Mouse (Mus musculus) neural tube, embryonic 11.5 days (tissue): Measurements from ENCODE around the gene Synpo2l. TPM values are rescaled to one million over a fixed set of nuclear protein-coding genes. Genes with fewer than 3 reads are reported as not detected.
"Not testable (repeated sequence)": the region's sequence is repeated elsewhere in the genome, so short reads cannot be mapped to it uniquely, and the experiment has no call there.

Source experiments
- ATAC-seq: fragments of 200-750 bp; cut with Nextera tagmentation; 2 replicates; pipeline ENCODE4 v1.8.0; 2017; ENCODE audit warnings: moderate number of reproducible peaks, mild to moderate bottlenecking, moderate TSS enrichment, moderate library complexity; ENCODE audit not compliant: insufficient read depth, low FRiP score, low TSS enrichment
- DNase-seq: peaks from one replicate; pipeline ENCODE4 v3.0.0-alpha.2; 2015; ENCODE audit warnings: low spot score
- H3K27ac ChIP-seq: fragments of 300-500 bp; sonication (generic); 2 replicates; pipeline ENCODE4 v1.5.1; 2014; ENCODE audit warnings: low read depth, mild to moderate bottlenecking, low read length
- H3K27me3 ChIP-seq: fragments of 300-500 bp; sonication (generic); 2 replicates; pipeline ENCODE4 v1.6.1; 2014; ENCODE audit warnings: mild to moderate bottlenecking, low read length, mixed read lengths; ENCODE audit not compliant: control insufficient read depth, insufficient read depth
- H3K36me3 ChIP-seq: fragments of 300-500 bp; sonication (generic); 2 replicates; pipeline ENCODE4 v1.6.1; 2014; ENCODE audit warnings: mild to moderate bottlenecking, low read length, moderate library complexity, mixed read lengths; ENCODE audit not compliant: control insufficient read depth, insufficient read depth
- H3K4me1 ChIP-seq: fragments of 300-500 bp; sonication (generic); 2 replicates; pipeline ENCODE4 v1.6.1; 2014; ENCODE audit warnings: low read length, mixed read lengths; ENCODE audit not compliant: control insufficient read depth, insufficient read depth
- H3K4me2 ChIP-seq: fragments of 300-500 bp; sonication (generic); 2 replicates; pipeline ENCODE4 v1.6.1; 2014; ENCODE audit warnings: low read depth, mild to moderate bottlenecking, moderate library complexity
- H3K4me3 ChIP-seq: fragments of 300-500 bp; sonication (generic); 2 replicates; pipeline ENCODE4 v1.5.1; 2014; ENCODE audit warnings: low read depth, low read length
- H3K9ac ChIP-seq: fragments of 300-500 bp; sonication (generic); 2 replicates; pipeline ENCODE4 v1.6.1; 2014; ENCODE audit warnings: mild to moderate bottlenecking, low read length
- H3K9me3 ChIP-seq: fragments of 300-500 bp; sonication (generic); 2 replicates; pipeline ENCODE4 v1.6.1; 2016; ENCODE audit warnings: low read length; ENCODE audit not compliant: control insufficient read depth
- WGBS: fragments of 180-500 bp; shearing (Covaris S2); extraction: QIAGEN DNeasy Blood & Tissue Kit; methylation state at CpG from one replicate; pipeline ENCODE4 v1.1.7; 2014; 5-methylcytosine and 5-hydroxymethylcytosine counted together
- polyA plus RNA-seq: library from polyadenylated mRNA; unstranded; fragments of >200 nt; fragmentation: Nextera tagmentation; extraction: Ambion mirVana; gene quantifications from 2 replicates; pipeline ENCODE4 v1.2.1, GENCODE M21; 2014

Synpo2l gene
- polyA plus RNA-seq, 1 experiment from 2014 or later = 6.2 TPM

GRCm38 (mm10) chr14:20640644-20641437, 27.3 kb downstream of the Synpo2l start, which contains the start of gene Usp54:
Gene Usp54 (minus strand): TSS chr14:20641063.
- H3K36me3 ChIP-seq = no peaks in the 10 kb centered on the region
- DNase-seq (peak; percentile 97), ATAC-seq (peak; percentile 95)
- no peaks in the 10 kb centered on the region for H3K9me3 ChIP-seq
- H3K4me2 ChIP-seq = peak within 1 kb of the TSS; percentile 77
- peak within 1 kb of the TSS; percentile 95 for H3K9ac ChIP-seq
- peak within 1 kb of the TSS; percentile 88 for H3K27ac ChIP-seq
- H3K4me1 ChIP-seq = peaks cover 5% of the 10 kb centered on the region
- H3K27me3 ChIP-seq = no peaks in the 10 kb centered on the region
- under 1% methylated on average over 73 of the region's 73 CpGs for WGBS
- peak within 1 kb of the TSS; percentile 91 for H3K4me3 ChIP-seq

GRCm38 (mm10) chr14:20639918-20640619, 28.1 kb downstream of the Synpo2l start:
- peak; percentile 21 for DNase-seq
- peaks cover 5% of the 10 kb centered on the region for H3K4me1 ChIP-seq
- H3K4me2 ChIP-seq = peak overlapping the region; percentile 77
- no peaks in the 10 kb centered on the region for H3K36me3 ChIP-seq
- H3K9ac ChIP-seq = peak overlapping the region; percentile 95
- peak overlapping the region; percentile 88; the same call in 1 of the 2 replicates for H3K27ac ChIP-seq
- peak; percentile 60 for ATAC-seq
- no peaks in the 10 kb centered on the region for H3K27me3 ChIP-seq
- 2% methylated on average over 16 of the region's 16 CpGs for WGBS
- H3K9me3 ChIP-seq = no peaks in the 10 kb centered on the region
- H3K4me3 ChIP-seq = peak overlapping the region; percentile 91

GRCm38 (mm10) chr14:20638702-20639101, 29.5 kb downstream of the Synpo2l start:
- H3K4me2 ChIP-seq = no peak overlapping the region
- H3K27me3 ChIP-seq = no peaks in the 10 kb centered on the region

GRCm38 (mm10) chr14:20637818-20638574, 30.2 kb downstream of the Synpo2l start:
- Histone ChIP-seq H3K4me2 (no peak overlapping the region), H3K9ac (no peak overlapping the region), H3K4me1 (peaks cover 5% of the 10 kb centered on the region), H3K9me3 (no peaks in the 10 kb centered on the region), H3K36me3 (no peaks in the 10 kb centered on the region), H3K4me3 (no peak overlapping the region), H3K27me3 (no peaks in the 10 kb centered on the region), H3K27ac (no peak overlapping the region)
- 89% methylated on average over 2 of the region's 2 CpGs for WGBS
- DNase-seq = no peak
- no peak for ATAC-seq

More at GRCm38 (mm10) chr14:20638702-20639101, 29.5 kb downstream of the Synpo2l start:
- 94% methylated on average over 6 of the region's 6 CpGs for WGBS
- Histone ChIP-seq H3K36me3 (no peaks in the 10 kb centered on the region), H3K9me3 (no peaks in the 10 kb centered on the region), H3K4me1 (peaks cover 5% of the 10 kb centered on the region), H3K4me3 (no peak overlapping the region), H3K9ac (no peak overlapping the region), H3K27ac (no peak overlapping the region)
- DNase-seq (no peak), ATAC-seq (no peak)

- DNase-seq, H3K9me3 ChIP-seq, H3K36me3 ChIP-seq, H3K4me3 ChIP-seq, ATAC-seq, H3K4me2 ChIP-seq, H3K27me3 ChIP-seq, H3K27ac ChIP-seq, H3K9ac ChIP-seq, H3K4me1 ChIP-seq: not testable (repeated sequence)
- WGBS = 91% methylated on average over 3 of the region's 3 CpGs
Measured at GRCm38 (mm10) chr14:20636968-20637367, 31.2 kb downstream of the Synpo2l start.

- whole genome bisulfite sequencing = 95% methylated on average over 2 of the region's 2 CpGs
- no peak overlapping the region for H3K27ac ChIP-seq
- no peak overlapping the region for H3K4me3 ChIP-seq
- no peak for ATAC-seq
- H3K4me1 ChIP-seq = peaks cover 5% of the 10 kb centered on the region
- no peaks in the 10 kb centered on the region for H3K27me3 ChIP-seq
- no peaks in the 10 kb centered on the region for H3K36me3 ChIP-seq
- H3K9me3 ChIP-seq = no peaks in the 10 kb centered on the region
- no peak for DNase-seq
- no peak overlapping the region for H3K9ac ChIP-seq
- H3K4me2 ChIP-seq = no peak overlapping the region
Measured at GRCm38 (mm10) chr14:20635546-20635945, 32.6 kb downstream of the Synpo2l start.

- WGBS = 73% methylated on average over 4 of the region's 4 CpGs
- no peaks in the 10 kb centered on the region for H3K9me3 ChIP-seq
- no peak overlapping the region for H3K9ac ChIP-seq
- ATAC-seq = no peak
- H3K4me1 ChIP-seq = no peaks in the 10 kb centered on the region
- H3K27me3 ChIP-seq = no peaks in the 10 kb centered on the region
- H3K36me3 ChIP-seq = no peaks in the 10 kb centered on the region
- no peak overlapping the region for H3K27ac ChIP-seq
- no peak overlapping the region for H3K4me2 ChIP-seq
- no peak for DNase-seq
- H3K4me3 ChIP-seq = no peak overlapping the region
Measured at GRCm38 (mm10) chr14:20631253-20631652, 36.9 kb downstream of the Synpo2l start.

GRCm38 (mm10) chr14:20626971-20627370, 41.2 kb downstream of the Synpo2l start:
- ATAC-seq = no peak
- WGBS = 68% methylated on average over 3 of the region's 3 CpGs
- DNase-seq = no peak

More at GRCm38 (mm10) chr14:20626971-20627370, 41.2 kb downstream of the Synpo2l start:
- H3K4me3 ChIP-seq = no peak overlapping the region
- no peak overlapping the region for H3K9ac ChIP-seq
- no peak overlapping the region for H3K4me2 ChIP-seq
- H3K4me1 ChIP-seq = no peaks in the 10 kb centered on the region
- no peaks in the 10 kb centered on the region for H3K36me3 ChIP-seq
- no peaks in the 10 kb centered on the region for H3K27me3 ChIP-seq
- no peaks in the 10 kb centered on the region for H3K9me3 ChIP-seq
- no peak overlapping the region for H3K27ac ChIP-seq
